Mouse (Mus musculus): ENCODE results near the gene Tmem98.

DNA sequence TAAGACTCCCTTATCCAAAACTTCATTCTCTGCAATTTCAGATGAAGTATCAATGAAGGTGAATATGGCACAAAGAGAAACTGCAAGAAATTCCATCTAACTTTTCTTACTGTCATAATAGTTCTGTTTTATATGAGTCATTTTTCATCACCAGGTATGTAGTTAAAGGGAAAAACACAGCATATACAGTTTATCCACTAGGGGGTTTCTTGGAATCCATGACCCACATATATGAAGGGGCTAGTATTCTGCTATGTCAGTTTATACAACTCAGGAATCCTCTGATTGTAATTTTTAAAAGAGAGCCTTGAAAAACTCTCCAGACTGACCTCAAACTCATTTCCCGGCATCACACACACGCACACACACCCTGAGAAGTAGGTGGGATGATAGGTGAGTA, 32.3 kb upstream of the Tmem98 start:
- no peak for TF ChIP-seq CTCF (IDR thresholded peaks at IDR 0.05; ENCODE audit: borderline replicate concordance, control insufficient read depth, extremely low read depth, insufficient read depth, low read length, poor library complexity)
- no peak for TF ChIP-seq POLR2A (IDR thresholded peaks at IDR 0.05; ENCODE audit: control insufficient read depth, extremely low read depth, insufficient read depth, low read length, poor library complexity)
